Mouse (Mus musculus): ENCODE measurements around the gene Pou5f2. TPM values are rescaled to one million over a fixed set of nuclear protein-coding genes. Genes with fewer than 3 reads are reported as not detected.
A peak's percentile ranks its signal among the peaks of the same experiment; 100 is the strongest.

The Pou5f2 gene
- 1 to 10 TPM in 1 of 2 experiments, under 1 TPM in 1; 0.71 to 2.2 TPM for total RNA-seq (2021)

- DNase-seq (ENCODE audit: low spot score in 2 of 2), result no peak
- intact Hi-C loops (cut with DNase I), result no loop called here
Measured at GRCm38 (mm10) chr13:78024683-78025294, at the start of gene Pou5f2. TSS of gene Pou5f2 (plus strand) at chr13:78024902.

DNA sequence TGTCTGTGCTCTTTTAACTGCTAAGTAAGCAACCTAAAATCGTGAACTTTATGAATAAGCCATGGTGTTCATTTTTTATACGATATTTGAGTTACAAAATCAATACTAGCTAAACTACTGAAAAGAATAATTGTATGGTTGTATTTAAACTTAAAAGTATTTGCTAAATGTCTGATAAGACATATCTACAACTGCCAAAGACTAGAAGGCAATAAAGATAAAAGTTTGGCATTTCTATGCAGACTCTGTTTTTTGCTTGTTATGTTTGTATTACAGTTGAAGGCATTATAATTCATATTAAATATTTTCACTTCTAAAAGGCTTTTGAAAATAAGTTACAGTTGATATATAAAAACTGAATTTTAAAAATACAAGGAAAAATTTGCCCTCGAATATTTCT is 48.5 kb upstream of the Pou5f2 start:
- intact Hi-C loops (cut with DNase I), result no loop called here
- no peak for DNase-seq (ENCODE audit: low spot score in 2 of 2)

DNA sequence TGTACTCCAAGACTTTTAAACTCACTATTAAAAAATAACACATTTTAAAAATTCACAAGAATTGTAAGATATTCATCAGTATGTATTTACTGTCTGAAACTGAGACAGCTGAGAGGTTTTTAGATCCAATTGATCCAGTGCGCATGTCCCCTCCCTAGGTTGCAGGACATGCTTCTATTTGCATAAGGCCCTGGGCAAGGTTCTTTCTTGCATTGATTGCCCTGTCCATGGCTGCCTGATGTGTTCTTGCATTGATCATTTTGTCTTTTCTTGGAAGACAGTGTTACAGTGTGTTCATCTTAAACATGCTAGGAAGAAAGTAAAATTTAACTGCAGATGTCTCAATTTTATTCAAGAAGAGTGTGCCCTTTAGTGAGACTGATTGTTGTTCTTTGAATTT is 47.6 kb upstream of the Pou5f2 start:
- intact Hi-C loops (cut with DNase I), result no loop called here
- no peak for DNase-seq (ENCODE audit: low spot score in 2 of 2)

DNA sequence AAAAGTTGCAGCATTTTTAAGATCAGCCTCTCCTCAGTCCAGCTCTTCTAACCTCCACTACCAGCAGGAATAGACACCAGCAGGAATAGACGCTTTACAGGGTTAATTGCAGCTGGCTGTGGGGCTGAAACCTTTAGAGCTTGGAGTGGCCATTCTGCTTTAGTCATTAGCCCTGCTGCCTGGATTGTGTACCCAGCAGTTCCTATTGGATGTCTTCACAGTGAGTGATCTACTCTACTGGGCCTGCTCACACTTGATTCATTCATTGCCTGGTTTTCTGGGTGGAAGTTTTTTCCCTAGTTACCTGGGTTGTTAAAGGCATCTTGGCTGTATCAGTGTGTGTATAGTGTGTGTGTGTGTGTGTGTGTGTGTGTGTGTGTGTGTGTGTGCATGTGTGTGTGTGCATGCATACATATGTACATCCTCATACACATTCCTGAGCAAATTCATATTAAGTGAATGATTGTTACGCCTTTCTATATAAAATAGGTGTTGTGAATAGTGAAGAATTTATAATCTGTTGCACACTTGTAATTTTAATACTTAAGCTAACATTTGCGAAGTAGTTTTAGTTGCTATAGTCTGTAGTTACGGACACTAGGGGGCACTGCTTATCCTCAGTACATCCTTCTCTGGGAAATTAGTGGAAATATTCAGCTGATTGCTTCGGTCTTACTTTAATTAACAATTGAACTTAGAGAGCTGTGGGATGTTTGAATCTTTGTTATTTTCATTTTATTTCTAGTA is 42.4 kb upstream of the Pou5f2 start:
- intact Hi-C loops (cut with DNase I), result loop anchor here (2.0 kb wide), 1 partner anchor 193 kb away; no protein-coding TSS in a partner anchor
- DNase-seq (ENCODE audit: low spot score in 2 of 2), result peak; percentile 73 to 76

- no peak for DNase-seq (ENCODE audit: low spot score in 2 of 2)
- intact Hi-C loops (cut with DNase I), result loop anchor here (2.0 kb wide), 1 partner anchor 192 kb away; no protein-coding TSS in a partner anchor
Measured at GRCm38 (mm10) chr13:77982852-77983202, 41.9 kb upstream of the Pou5f2 start.

GRCm38 (mm10) chr13:77991189-77991886 is 33.4 kb upstream of the Pou5f2 start:
- intact Hi-C loops (cut with DNase I), result no loop called here
- DNase-seq (ENCODE audit: low spot score in 2 of 2), result no peak

DNA sequence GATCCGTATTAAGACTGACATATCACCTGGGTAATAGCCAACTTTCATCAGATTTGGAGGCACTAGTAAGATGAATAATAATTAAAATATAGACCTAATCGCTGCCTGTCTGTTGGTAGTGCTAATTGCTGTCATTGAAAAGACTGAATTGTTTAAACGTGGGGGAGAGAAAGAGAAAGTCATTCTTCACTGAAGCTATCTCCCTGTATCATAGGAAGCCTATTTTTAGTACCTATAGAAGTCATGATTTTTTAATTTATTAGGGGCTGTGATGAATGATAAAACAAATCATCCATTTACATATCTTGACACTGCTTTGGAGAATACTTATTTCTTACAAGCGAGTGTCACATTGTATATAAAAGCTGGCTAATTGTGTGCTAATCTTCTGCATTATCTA is 20.1 kb upstream of the Pou5f2 start:
- intact Hi-C loops (cut with DNase I), result no loop called here
- DNase-seq (ENCODE audit: low spot score in 2 of 2), result no peak

- DNase-seq (ENCODE audit: low spot score in 2 of 2), result no peak
- intact Hi-C loops (cut with DNase I), result no loop called here
Measured at GRCm38 (mm10) chr13:78005344-78005743, 19.4 kb upstream of the Pou5f2 start.

- no peak for DNase-seq (ENCODE audit: low spot score in 2 of 2)
- intact Hi-C loops (cut with DNase I), result no loop called here
Measured at GRCm38 (mm10) chr13:78010176-78010575, 14.5 kb upstream of the Pou5f2 start.

DNA sequence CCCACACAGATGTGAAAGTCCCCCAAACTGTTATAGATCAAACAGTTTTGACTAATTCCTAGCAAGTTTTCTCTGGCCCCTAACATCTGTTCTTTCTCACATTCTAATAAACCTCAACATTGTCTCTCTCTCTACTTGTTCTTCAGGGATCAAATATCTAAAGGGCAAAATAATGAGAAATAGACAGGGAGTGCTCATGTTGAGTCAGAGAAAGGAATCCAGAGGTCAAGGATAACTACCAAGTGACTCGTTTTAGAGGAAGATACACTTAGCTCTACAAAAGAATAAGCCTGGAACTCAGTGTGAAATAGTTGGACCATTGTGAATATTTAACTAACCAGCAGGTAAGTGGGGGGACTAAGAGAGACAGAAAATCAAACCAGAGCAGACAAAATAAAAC is 8.1 kb downstream of the Pou5f2 start:
- intact Hi-C loops (cut with DNase I), result no loop called here
- DNase-seq (ENCODE audit: low spot score in 2 of 2), result no peak

GRCm38 (mm10) chr13:78037203-78037602 is 12.5 kb downstream of the Pou5f2 start:
- intact Hi-C loops (cut with DNase I), result no loop called here
- peak; percentile 7 to 35 for DNase-seq (ENCODE audit: low spot score in 2 of 2)

DNA sequence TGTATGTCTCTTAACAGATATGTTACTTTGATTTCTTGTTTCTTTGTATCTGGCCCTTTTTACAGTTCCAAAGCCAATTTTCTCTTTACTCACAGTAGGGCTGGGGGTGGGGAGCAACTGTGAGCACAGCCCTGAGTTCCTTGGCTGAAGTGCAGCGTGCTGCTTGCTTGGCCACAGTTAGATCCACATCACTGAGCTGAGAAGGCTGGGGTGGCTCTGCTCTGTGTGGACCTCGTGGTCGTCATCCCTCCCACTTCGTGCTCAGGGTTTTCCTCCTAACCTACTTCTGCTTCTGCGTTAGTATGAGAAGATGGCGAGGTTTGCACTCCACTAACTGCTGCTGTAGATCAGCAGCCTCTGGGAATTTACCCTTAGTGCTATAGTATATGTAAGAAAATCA is 18.5 kb downstream of the Pou5f2 start:
- intact Hi-C loops (cut with DNase I), result no loop called here

GRCm38 (mm10) chr13:78045116-78045515 is 20.4 kb downstream of the Pou5f2 start:
- intact Hi-C loops (cut with DNase I), result no loop called here

More for the DNA sequence above, 18.5 kb downstream of the Pou5f2 start:
- DNase-seq (ENCODE audit: low spot score in 2 of 2), result peak in 1 of 2 experiments; percentile 9

More at GRCm38 (mm10) chr13:78045116-78045515, 20.4 kb downstream of the Pou5f2 start:
- no peak for DNase-seq (ENCODE audit: low spot score in 2 of 2)

Other genes with a start within 250 kb of the Pou5f2 start
- gene Nr2f1, start 174.9 kb downstream of the Pou5f2 start, total RNA-seq (2021), result 100 to 1,000 TPM; 114 to 122 TPM

Data from left cerebral cortex, postnatal 25 days (tissue).